Mouse (Mus musculus): ENCODE measurements around the gene Grik3.
"Not testable (repeated sequence)": the region's sequence is repeated elsewhere in the genome, so short reads cannot be mapped to it uniquely, and the experiment has no call there.

The Grik3 gene

GRCm38 (mm10) chr4:125590241-125590919 lies 99.9 kb downstream of the Grik3 start:
- DNase-seq (ENCODE audit: inconsistent ontology term): peak; percentile 72

DNA sequence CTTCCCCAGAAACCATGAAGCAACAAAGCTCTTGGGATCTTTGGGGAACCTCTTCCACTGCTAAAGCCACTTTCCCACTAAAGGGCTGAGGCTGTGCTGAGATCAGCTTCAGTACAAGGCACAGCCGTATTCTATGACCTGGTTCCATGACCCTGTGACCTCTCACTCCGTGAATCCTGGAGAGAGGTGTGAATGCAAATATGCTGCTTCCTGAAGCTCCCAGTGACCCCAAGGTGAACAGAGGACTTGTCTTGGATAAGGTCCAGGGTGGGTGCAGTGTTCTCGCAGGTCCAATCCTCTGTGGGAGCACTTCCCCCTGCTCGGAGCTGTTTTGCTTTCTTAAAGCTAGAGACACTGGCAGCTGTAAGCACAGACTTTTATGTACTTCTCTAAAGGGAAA lies 102.2 kb downstream of the Grik3 start:
- DNase-seq (ENCODE audit: inconsistent ontology term): no peak

DNA sequence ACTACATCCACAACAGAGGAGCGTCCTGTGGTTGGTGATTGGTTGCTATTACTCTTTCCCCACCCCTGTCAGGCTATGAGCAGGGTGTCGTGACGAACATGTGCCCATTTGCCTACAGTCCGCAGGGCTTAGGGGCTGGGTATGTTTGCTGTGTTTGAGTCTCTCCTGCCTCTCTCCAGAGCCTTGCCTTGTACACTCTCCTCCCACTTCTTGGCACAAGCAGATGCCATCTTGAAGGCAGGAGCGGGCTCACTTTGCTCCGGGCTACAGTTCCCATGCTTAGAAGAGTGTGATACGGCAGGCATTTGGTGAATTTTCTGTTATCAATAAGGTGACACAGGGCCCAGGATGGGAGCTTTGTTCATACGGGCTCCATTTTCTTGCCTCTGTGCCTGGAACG lies 104.5 kb downstream of the Grik3 start:
- no peak for DNase-seq (ENCODE audit: inconsistent ontology term)

GRCm38 (mm10) chr4:125598677-125599076 lies 108.2 kb downstream of the Grik3 start:
- DNase-seq (ENCODE audit: inconsistent ontology term): no peak

DNA sequence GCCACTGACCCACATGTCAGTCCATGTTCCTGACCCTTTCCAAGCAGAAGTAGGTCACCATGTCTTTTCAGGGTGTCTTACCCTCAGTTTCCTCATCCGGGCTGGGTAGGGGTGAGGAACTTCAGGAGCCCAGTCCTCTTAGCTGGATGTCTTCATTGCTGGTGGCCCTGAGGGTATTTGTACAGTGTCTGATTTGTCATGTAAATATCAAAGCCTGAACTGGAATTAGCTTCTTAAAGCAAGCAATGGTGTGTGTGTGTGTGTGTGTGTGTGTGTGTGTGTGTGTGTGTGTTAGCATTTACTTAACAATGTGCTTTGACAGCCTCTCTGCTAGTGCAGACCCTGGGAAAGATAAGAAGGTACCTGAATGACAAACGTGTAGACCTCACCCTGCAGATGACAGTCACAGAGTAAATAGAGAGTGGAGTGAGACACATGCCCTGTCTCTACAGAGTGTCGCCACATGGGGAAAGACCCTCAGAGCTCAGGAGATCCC lies 109.1 kb downstream of the Grik3 start:
- no peak for DNase-seq (ENCODE audit: inconsistent ontology term)

DNA sequence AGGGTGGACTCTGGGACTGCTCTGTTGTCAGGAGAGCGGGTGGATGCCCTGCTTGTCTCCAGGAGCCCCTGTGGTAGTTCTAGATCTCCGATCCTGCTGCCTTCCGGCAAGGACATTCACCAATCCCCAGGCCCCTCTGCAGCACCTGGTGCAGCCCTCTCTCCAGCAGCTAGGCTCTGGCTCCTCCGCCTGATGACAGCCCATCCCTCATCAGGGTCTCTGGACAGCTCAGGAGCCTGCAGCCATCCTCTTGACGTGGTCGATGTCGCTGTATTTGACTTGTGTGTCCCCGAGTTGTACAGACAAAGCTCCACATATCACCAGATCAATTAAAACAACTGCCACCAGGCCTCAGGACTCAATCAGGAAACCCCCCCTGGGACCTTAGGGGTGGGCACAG lies 110.1 kb downstream of the Grik3 start:
- DNase-seq (ENCODE audit: inconsistent ontology term): no peak

DNA sequence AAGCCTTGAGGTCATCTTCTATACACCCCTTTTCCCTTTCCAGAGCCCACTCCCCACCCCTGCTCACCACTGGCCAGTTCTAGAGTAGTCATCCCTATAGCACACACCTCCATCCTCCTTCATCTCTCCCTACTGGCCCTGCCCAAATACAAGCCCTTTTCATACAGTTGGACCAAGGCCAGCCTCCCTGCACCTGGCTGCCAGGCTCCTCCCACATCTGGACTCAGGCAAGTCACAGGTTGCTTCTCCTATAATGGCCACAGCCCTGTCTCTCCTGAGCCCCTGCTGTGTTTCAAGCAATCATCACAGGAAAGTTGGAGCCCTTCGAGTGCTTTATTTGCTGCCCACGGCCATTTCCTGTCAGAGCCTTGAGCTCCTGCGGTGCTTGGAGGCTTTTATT lies 110.8 kb downstream of the Grik3 start:
- DNase-seq (ENCODE audit: inconsistent ontology term): no peak

- peak; percentile 56 for DNase-seq (ENCODE audit: inconsistent ontology term)
Observed at GRCm38 (mm10) chr4:125604494-125604893, 114.0 kb downstream of the Grik3 start.

- DNase-seq (ENCODE audit: inconsistent ontology term): no peak
Observed at GRCm38 (mm10) chr4:125606147-125606546, 115.6 kb downstream of the Grik3 start.

- no peak for DNase-seq (ENCODE audit: inconsistent ontology term)
Observed at GRCm38 (mm10) chr4:125607397-125608042, 117.0 kb downstream of the Grik3 start.

GRCm38 (mm10) chr4:125608896-125609295 lies 118.4 kb downstream of the Grik3 start:
- not testable (repeated sequence) for DNase-seq (ENCODE audit: inconsistent ontology term)

- no peak for DNase-seq (ENCODE audit: inconsistent ontology term)
Observed at GRCm38 (mm10) chr4:125609320-125610306, 119.1 kb downstream of the Grik3 start.

DNA sequence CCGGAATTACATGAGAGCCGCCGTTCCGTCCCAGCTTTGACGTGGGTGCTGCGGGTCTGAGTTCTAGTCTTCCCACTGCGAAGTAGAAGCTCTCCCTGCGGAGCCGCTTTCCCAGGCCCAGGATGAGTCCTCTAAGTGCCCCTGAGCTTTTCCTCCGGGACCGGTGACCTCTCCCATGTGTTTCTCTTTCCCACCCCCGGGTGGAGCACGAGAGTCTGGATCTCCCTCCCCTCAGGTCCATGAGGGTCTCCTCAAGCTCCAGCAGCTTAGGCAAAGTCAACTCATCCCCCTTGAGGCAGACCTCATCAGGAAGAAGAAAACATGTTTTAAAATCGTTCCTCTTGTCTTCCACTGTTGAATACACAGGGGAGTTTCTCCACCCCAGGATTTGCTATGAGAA lies 127.4 kb downstream of the Grik3 start:
- DNase-seq (ENCODE audit: inconsistent ontology term): no peak

GRCm38 (mm10) chr4:125618524-125619320 lies 128.2 kb downstream of the Grik3 start:
- peak; percentile 64 for DNase-seq (ENCODE audit: inconsistent ontology term)

GRCm38 (mm10) chr4:125624885-125625678 lies 134.6 kb downstream of the Grik3 start:
- DNase-seq (ENCODE audit: inconsistent ontology term): no peak

DNA sequence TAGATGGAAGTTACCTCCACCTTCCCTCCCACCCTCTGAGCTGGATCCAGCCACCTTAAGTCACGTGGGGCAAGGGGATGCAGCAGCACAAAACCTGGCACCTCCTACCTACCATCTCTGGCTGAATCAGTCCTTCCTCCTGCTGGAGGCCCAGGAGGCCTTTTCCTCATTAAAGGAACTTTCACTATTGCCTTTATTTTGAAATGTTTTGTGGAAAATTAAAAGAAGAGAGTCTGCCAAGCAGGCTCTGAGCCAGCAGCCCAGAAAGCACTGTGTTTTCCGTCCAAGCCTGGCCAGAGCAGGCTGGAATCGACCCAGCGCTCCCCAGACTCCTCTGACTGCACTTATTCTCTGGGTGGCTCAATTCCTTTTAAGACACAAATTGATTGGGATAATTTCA lies 139.0 kb downstream of the Grik3 start:
- no peak for DNase-seq (ENCODE audit: inconsistent ontology term)

- no peak for DNase-seq (ENCODE audit: inconsistent ontology term)
Observed at GRCm38 (mm10) chr4:125635037-125635436, 144.5 kb downstream of the Grik3 start.

DNA sequence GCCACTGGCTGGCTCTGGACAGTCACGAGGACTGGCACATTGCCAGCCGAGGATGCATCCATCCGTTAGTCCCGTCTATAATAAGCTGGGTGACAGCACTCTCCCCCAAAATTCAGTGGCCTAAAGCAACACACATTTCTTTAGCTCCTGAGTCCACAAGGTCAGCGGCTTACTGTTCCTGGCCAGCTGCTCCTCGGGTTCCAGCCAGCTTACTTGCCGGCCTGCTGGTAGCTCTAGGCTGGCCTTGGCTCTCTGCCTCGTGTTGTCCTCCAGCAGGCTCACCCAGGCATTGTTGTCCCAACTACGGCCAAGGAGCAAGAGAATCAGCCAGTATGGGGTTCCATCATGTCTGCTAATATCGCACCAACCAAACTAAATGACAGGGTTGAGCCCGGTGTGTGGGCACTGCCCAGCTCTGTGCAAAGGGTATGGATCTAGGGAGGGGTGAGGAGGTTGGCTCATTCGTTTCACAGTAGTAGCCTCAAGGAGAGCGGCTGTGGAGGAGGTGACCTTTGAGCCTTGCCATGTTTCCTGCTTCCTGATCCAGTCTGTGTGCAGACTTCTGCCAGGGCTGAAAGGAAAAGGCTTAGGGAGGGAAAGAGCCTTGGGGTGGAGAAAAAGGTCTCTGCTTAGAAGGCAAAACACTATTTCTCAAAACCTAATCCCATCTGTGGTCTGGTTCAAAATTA lies 146.3 kb downstream of the Grik3 start:
- peak; percentile 62 for DNase-seq (ENCODE audit: inconsistent ontology term)

- no peak for DNase-seq (ENCODE audit: inconsistent ontology term)
Observed at GRCm38 (mm10) chr4:125637364-125637763, 146.9 kb downstream of the Grik3 start.

- no peak for DNase-seq (ENCODE audit: inconsistent ontology term)
Observed at GRCm38 (mm10) chr4:125640520-125640919, 150.0 kb downstream of the Grik3 start.

Measured in Muller cell, postnatal 12 days (primary cell).